Mouse (Mus musculus): ENCODE results near the gene Mlec.
"Not testable (repeated sequence)": the region's sequence is repeated elsewhere in the genome, so short reads cannot be mapped to it uniquely, and the experiment has no call there.

Gene Mlec

DNA sequence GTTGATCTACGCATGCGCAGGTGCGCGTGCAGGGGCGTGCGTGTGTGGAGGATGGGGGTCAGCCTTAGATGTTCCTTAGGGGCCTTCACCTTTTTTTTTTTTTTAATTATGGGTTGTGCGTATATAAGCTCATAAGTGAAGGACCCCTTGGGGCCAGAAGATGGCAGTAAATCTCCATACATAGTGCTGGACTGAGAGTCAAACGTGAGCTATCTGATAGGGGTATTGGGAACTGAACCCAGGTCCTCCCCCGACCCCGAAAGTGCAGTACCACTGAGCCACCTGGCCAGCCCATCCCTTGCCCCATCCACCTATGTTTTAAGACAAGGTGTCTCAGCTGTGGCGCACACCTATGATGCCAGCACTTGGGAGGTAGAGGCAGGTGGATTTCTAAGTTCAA, 21.6 kb upstream of the Mlec start:
- no peak for DNase-seq (ENCODE audit: low spot score in 2 of 2)

DNA sequence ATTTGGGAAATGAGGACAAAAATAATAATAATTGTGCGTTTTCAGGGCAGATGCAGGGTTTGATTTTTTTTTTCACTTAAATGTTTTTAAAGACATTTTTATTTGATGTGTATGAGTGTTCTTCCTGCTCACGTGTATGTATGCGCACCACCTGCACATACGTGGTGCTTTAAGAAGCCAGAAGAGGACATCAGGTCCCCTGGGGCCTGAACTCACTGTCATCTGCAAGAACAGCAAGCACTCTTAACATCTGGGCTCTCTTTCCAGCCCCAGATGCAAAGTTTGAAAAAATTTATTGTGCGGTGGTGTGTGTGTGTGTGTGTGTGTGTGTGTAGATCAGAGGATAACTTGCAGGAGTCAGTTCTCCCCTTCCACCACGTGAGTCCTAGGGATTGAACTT, 19.9 kb upstream of the Mlec start:
- no peak for DNase-seq (ENCODE audit: low spot score in 2 of 2)

DNA sequence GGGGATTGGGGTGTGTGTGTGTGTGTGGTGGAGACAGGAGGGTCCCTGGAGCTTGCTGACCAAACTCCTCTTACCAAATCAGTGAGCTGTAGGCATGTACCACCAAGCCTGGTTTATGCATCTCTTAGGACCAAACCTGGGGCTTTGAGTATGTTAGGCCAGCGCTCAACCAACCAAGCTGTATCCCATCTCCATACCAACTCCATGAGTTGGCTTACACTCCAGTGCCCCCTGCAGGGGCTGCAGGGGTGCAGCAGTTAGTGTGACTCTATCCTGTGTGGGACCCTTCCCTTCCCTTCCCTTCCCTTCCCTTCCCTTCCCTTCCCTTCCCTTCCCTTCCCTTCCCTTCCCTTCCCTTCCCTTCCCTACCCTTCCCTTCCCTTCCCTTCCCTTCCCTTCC, 16.6 kb upstream of the Mlec start:
- DNase-seq (ENCODE audit: low spot score in 2 of 2) = no peak

DNA sequence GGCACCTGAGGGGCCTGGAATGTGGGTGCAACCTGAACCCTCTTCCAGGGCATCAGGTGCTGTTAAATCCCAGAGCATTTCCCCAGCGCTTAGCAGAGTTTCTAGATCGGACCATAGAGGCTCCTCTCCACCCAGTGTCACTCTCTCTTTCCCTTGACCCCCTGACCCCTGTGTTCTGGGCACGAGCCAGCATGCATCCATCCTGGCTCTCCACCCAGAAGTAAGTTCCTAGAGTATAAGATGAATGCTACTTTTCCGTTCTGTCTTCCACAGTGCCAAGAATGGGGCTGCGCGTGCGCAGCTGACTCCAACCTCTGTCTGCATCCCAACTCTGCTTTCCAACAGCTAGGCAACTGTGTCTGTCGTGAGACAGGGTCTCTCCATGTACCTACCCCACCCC, 12.2 kb upstream of the Mlec start:
- no peak for DNase-seq (ENCODE audit: low spot score in 2 of 2)

DNA sequence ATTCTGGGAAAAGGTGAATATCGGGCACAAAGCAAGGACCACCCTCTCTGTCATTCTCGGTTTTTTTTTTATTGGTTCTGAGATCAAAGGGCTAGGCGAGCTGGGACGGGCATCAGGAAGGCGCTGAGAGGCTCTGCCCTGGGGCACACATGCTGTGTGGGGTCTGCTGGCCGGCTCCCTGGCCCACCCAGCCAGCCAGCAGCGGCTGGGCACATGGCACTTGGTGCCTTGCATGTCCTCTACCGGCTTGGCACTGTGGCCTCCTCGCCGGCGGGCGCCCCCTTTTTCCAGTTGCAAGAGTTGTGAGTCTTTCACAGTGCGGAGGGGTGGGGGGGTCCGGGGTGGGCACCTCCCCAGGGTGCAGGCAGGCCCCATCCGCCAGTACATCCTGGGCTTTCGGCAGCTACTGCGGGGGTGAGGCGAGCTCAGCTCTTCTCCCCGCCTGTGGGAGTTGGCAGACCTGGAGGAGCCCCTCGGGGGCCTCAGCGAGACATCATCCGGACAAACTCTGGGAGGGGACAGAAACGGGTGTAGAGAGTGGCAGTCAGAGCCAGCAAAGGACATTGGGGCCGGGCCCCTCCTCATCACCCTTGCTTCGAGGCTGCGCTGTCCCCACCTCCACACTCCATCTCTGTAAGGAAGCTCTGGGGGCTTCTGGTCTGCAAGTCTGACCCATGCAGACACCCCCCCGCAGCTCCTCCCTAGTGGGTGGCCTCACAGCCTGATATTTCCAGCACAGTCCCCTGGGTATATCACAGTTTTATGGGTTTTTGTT, 10.8 kb upstream of the Mlec start:
- DNase-seq (ENCODE audit: low spot score in 2 of 2) = no peak

DNA sequence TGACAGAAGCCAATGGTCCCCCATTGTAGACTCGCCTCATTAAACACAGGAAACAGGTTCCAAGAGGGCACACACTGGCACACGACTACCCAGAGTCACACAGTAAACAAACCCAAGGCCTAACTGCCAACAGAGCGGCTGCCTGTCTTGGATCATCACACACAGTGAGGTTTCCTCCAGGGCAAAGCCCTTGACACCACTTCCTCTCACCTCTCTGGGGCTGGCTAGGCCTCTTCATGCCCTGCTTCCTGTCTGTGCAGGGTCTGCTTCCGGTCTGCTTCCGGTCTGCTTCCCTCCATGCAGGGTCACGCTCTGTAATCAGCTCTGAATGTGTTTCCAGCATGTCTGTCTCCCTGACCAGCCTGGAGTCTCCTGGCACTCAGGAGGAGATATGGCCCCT, 9.4 kb upstream of the Mlec start:
- no peak for DNase-seq (ENCODE audit: low spot score in 2 of 2)

DNA sequence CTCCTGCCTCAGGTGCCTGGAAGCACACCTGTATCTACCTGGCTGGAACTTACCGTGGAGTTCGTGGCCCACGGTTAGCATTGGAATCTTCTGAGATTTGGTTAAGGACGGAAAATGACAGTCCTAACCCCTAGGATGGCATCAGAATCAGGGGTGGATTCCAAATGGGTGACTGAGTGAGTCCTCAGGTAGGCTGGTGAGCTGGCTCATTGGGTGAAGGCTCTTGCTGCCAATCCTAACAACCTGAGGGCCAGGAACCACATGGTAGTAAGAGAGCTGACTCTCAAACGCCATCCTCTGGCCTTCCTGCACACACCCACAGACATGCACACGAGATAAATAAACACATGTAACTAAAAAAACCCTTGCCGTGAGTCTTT, 8.8 kb upstream of the Mlec start:
- DNase-seq (ENCODE audit: low spot score in 2 of 2) = no peak

DNA sequence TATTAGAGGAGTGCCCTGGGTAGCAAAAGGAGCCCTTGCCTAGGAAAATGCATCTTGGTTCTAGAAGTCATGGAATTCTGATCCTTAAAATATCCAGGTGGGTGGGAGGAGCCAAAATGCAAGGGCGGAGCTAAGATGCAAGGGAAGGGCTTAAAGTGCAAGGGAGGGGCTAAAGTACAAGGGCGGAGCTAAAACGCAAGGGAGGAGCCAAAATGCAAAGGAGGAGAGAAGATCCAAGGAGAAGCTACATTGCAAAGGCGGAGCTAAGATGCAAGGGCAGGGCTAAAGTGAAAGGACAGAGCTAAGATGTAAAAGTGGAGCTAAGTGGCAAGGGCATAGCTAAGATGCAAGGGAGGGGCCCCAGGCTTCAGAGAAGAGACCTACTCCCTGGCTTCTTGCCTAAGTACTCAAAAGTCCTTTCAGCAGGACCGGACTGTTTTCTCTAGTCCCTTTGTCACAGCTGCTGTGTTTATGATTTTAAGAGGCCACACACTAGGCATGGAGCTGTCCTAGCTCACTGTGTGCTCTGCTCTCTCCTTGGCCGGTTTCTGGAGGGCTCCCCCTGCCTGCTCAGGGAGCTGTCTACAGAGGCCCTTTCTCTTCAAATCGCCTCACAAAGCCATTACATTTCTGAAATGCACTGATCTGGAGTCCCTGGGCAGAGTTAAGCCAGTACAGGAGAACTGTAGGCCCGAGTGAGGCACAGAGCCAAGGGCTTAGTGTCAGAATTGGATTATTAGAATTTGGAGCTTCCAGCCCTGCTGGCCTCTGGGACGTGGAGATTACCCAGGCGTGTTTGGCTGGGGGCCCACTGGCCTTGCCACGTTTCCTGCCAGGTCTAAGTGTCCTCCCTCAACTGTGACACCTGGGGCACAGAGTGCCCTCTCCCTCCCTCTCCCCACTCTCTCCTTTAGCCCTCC, 8.2 kb upstream of the Mlec start:
- DNase-seq (ENCODE audit: low spot score in 2 of 2) = no peak

DNA sequence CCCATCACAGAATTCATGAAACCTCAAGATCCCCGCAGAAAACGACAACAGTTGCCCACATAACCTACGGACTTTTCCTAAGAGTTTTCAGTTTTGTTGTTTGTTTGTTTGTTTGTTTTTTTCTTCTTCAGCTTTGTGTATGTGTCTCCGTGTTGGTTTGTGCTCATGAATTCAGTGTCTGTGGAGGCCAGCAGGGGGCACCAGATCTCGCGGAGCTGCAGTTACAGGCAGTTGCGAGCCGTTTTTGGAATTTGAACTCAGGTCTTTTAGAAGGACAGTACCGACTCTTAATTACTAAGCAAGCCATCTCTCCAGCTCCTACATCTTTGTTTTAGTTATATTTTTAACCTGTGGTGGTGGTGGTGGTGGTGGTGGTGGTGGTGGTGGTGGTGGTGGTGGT, 7.4 kb upstream of the Mlec start:
- no peak for DNase-seq (ENCODE audit: low spot score in 2 of 2)

DNA sequence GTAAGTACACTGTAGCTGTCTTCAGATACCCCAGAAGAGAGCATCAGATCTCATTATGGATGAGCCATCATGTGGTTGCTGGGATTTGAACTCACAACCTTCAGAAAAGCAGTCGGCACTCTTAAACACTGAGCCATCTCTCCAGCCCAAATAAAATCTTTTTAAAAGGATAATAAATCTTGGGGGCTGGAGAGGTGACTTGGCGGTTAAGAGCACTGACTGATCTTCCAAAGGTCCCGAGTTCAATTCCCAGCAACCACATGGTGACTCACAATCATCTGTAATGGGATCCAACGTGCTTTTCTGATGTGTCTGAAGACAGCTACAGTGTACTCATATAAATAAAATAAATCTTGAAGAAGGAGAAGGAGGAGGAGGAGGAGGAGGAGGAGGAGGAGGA, 6.5 kb upstream of the Mlec start:
- DNase-seq (ENCODE audit: low spot score in 2 of 2) = not testable (repeated sequence)

DNA sequence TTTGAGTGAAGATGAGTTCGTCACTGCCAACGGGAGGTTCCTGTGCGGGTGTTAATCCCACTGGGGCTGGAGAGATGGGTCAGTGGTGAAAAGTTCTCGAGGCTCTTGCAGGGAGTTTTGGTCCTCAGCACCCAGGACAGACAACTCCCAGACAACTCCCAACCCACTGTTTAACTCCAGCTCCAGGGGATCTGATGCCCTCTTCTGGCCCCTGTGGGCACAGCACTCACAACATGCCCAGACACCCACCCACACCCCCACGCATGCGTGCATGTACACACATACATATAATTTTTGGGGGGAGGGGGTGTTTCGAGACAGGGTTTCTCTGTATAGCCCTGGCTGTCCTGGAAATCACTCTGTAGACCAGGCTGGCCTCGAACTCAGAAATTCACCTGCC, 5.6 kb upstream of the Mlec start:
- peak; percentile 49 to 63 for DNase-seq (ENCODE audit: low spot score in 2 of 2)

DNA sequence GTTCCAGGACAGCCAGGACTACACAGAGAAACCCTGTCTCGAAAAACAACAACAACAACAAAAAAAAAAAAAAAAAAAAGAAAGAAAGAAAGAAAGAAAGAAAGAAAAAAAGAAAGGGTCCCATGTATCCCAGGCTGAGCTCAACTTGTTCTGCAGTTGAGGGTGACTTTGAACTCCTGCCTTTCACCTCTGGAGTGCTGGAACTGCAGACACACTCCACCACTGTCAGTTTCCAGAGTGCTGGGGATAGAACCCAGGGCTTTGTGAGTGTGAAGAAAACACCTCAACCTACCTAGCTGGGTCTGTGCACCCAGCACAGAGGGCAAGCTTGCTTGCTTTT, 3.9 kb upstream of the Mlec start:
- DNase-seq (ENCODE audit: low spot score in 2 of 2) = not testable (repeated sequence)

DNA sequence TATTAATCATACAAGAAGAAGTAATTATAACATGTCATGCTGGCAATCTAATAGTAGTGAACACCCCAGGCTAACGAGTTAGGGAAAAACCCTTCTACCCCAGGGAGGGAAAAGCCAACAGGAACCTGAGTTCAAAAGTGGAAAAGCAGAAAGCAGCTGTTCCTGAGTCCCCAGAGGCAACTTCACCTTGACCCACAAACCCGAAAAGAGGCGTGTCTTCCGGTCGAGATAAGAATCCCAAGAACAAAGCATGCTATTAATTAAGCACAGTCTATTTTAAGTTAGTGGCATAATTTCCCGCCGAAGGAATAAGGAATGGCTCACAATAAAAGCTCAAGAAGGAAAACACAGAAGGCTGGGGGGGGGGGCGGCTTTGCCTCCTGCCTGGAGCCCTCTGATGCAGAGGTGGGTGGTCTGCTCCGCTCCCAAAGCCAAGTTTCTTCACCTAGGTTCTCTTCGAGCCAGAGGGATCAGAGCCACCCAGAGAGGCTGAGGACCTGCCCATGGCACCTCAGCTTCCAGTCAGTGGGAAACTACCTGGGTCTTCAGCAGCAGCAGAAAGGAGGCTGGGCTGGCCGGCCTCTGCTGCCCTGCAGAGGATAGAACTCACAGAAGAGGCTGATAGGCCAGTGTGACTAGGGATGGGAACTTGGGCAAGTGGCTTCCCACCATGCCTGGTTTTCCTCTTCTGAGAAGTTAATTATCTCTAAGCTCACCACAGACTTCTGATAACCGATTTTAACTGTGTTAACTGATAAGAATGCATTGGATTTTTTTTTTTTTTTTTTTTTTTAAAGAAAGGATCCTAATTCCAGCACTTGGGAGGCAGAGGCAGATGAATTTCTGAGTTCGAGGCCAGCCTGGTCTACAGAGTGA, 3.3 kb upstream of the Mlec start:
- no peak for DNase-seq (ENCODE audit: low spot score in 2 of 2)

DNA sequence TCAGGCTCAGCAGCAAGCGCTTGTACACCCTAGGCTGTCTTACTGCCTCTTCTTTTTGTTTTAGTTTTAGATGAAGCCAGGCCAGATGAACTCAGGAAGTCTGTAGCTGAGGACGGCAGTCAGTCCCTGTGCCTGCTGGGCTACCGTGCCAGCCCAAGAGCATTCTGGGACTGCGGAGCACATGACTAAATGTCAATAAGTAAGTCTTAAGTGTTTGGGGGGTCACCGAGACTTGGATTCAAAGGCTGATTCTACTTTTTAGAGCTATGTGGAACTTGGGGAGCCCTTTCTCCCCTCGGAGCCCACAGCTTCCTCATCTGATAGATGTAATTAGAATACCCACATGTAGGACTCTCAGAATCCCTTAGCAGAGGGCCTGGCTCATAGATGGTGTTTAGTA, 2.7 kb upstream of the Mlec start:
- DNase-seq (ENCODE audit: low spot score in 2 of 2) = no peak

DNA sequence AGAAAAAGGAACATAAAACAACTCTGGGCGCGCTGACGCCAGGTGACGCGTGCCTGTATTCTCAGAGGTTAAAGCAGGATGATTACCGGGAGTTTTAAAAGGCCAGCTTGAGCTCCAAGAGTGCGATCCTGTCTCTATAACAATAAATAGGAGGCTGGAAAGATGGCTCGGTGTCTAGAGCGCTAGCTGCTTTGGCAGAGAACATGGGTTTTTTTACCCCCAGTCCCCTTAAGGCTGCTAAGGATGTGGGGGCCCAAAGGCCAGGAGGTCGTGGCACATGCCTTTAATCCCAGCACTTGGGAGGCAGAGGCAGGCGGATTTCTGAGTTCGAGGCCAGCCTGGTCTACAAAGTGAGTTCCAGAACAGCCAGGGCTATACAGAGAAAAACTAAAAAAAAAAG, 1.2 kb upstream of the Mlec start:
- DNase-seq (ENCODE audit: low spot score in 2 of 2) = no peak

DNA sequence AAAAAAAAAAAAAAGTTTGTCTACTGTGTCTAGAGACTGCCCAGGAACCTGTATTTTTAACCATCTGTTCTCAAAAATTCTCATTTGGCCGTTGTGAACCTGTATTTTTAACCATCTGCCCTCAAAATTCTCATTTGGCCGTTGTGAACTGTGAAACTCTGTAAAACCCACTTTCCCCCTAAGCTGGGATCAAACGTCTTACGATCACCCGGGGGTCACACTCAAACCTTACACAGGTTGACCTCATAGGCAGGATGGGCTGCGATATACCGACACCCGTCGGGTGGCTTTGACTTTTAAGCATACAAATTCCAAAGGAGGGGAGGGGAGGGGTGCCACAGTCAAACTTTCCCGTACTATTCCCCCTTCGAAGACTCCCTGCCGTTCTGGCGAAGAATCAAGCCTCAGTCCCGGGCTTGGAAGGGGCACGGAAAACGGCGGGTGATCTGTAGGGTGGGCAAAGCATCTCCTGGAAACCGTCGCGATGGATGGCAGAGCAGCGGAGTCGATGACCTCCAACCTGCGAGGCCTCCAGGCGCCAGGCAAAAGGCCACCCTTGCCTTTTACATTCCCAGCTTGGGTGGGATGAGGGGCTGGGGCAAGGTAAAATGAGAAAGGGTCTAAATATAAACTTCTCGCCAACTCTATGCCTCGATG, 918 bp downstream of the Mlec start:
- DNase-seq (ENCODE audit: low spot score in 2 of 2) = no peak

DNA sequence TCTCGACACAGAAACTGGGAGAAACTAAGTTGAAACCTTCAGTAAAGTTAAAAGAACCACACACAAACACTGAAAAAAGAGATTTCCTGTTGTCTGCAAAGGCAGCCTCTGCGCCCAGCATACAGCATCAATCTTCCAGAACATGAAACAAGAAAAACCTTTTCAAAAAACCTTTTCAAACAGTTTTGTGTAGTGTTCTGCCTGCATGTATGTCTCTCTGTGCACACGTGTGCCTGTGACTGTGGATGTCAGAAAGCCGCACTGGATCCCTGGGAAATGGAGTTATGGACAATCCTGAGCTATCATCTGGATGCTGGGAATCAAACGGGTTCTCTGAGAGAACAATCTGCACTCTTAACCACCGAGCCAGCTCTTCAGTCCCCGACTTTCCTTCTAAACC, 1.6 kb downstream of the Mlec start:
- DNase-seq (ENCODE audit: low spot score in 2 of 2) = no peak

DNA sequence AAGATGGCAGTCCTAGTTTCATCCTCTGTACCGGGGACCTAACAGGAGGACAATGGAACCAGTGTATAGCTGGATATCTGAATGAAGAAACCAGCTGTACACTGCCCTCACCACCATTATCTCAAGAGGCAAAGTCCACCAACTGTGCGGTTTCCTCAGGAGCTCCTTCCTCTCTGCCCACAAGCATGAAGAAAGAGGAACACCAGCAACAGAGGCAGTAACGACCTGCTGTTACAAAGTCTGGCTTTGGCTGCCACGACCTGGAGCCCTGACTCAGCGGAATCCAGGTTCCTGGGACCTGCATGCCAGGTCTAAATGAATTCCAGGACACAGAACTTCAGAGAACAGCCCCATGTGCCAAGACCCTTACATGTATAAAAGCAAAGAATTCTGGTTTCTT, 2.1 kb downstream of the Mlec start:
- no peak for DNase-seq (ENCODE audit: low spot score in 2 of 2)

DNA sequence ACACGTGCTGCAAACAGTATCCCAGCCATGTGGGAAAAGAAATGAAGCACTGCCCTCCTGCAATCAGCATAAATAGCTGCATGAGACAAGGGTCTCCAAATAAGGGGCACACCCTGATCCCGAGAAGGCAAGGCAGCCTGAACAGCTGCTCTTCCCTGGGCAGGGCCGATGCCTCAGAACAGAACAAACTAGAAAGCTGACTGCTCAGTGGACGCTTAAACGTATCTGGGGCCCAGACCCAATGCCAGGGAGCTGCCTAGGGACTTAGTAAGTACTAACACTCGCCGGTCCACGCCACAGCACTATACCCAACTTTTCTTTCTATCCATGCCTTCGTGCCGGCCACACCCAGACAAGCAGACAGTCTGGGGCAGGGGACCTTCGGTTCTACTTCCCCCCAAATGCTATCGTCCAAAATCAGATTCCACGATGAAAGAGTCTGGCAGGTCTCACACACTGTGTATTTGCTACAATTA, 2.8 kb downstream of the Mlec start:
- no peak for DNase-seq (ENCODE audit: low spot score in 2 of 2)

DNA sequence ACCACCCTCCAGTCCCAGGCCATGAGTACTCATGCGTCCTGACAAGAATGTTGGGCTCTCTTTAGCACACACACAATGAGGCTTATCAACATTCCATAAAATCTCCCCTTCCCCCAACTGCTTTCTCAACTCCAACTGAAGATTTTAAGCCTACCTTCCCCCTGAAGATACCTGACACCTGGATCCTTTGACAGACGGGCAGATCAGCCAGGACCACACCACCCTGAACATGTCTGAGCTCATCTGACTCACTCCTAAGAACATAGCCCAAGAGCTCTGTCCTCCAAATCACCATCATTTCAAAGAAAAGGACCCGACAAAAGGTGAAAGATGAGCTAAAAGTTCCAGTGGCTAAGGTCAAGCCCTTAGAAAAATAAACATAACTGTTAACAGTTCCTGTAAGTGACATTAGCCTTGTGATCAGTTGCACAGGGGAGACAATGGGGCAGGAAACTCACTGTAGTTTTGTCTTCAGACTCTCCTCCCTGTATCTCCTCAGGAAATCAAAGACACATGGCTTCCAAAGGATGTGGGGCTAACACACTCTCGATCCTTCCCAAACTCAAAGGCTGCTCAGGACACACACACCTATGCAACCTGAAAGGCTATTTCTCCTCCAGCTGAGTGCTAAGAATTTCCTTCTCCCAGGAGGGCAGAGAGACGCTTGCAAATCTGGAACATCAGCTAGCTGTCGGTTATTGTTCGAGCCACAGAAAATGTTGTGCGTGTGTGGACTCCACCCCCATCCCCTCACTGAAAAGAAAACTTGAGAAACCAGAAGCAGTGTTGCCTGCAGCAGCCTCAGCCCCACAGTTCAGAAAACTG, 5.6 kb downstream of the Mlec start:
- no peak for DNase-seq (ENCODE audit: low spot score in 2 of 2)

DNA sequence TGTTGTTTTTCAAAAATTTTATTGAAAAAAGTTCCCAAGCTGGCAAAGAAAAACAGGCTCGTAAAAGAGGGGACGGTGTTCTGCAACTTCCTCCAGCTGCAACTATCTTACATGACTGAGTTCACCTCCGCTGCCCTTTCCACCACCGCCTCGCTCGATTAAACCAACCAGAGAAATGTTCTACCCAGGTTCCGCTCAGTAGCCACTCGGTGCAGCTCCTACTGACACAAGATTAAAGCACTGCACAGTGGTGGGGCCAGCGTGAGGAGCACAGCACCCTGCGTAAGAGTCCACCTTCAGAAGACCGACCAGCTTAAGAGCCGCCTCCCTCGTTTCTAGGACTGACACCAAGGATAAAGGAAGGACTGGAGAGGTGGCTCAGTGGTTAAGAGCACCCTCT, 6.5 kb downstream of the Mlec start:
- DNase-seq (ENCODE audit: low spot score in 2 of 2) = no peak

Data from frontal cortex, postnatal 10 days (tissue).